Mouse (Mus musculus) hindbrain, embryonic 14.5 days (tissue): ENCODE measurements around the gene Kctd7. TPM values are rescaled to one million over a fixed set of nuclear protein-coding genes. Genes with fewer than 3 reads are reported as not detected.

Experiments
- ATAC-seq: fragments of 200-750 bp; cut with Nextera tagmentation; 2 replicates; pipeline ENCODE4 v1.8.0; 2017; ENCODE audit warnings: moderate number of reproducible peaks, mild to moderate bottlenecking, moderate TSS enrichment, moderate library complexity; ENCODE audit not compliant: low FRiP score
- DNase-seq: peaks from one replicate; pipeline ENCODE4 v3.0.0-alpha.2; 2015; ENCODE audit warnings: low spot score
- H3K27ac ChIP-seq: fragments of 300-500 bp; sonication (generic); 2 replicates; pipeline ENCODE4 v1.5.1; 2014; ENCODE audit warnings: mild to moderate bottlenecking, moderate library complexity
- H3K27me3 ChIP-seq: fragments of 300-500 bp; sonication (generic); 2 replicates; pipeline ENCODE4 v1.6.1; 2014; ENCODE audit warnings: mild to moderate bottlenecking, low read length, mixed read lengths; ENCODE audit not compliant: control insufficient read depth, insufficient read depth
- H3K36me3 ChIP-seq: fragments of 300-500 bp; sonication (generic); replicated peaks from 2 replicates; pipeline ENCODE4 v1.6.1; 2014; ENCODE audit not compliant: control insufficient read depth, insufficient read depth
- H3K4me1 ChIP-seq: fragments of 300-500 bp; sonication (generic); replicated peaks from 2 replicates; pipeline ENCODE4 v1.6.1; 2014; ENCODE audit warnings: antibody characterized with exemption, low read length, mixed read lengths; ENCODE audit not compliant: control insufficient read depth, insufficient read depth
- H3K4me2 ChIP-seq: fragments of 300-500 bp; sonication (generic); replicated peaks from 2 replicates; pipeline ENCODE4 v1.6.1; 2014; ENCODE audit warnings: mild to moderate bottlenecking, moderate library complexity
- H3K4me3 ChIP-seq: fragments of 300-500 bp; sonication (generic); replicated peaks from 2 replicates; pipeline ENCODE4 v1.5.1; 2014; ENCODE audit warnings: mild to moderate bottlenecking, low read length
- H3K9ac ChIP-seq: fragments of 300-500 bp; sonication (generic); 2 replicates; pipeline ENCODE4 v1.6.1; 2014
- H3K9me3 ChIP-seq: fragments of 300-500 bp; sonication (generic); 2 replicates; pipeline ENCODE4 v1.6.1; 2016; ENCODE audit warnings: low read length; ENCODE audit not compliant: control insufficient read depth
- WGBS: fragments of 180-500 bp; shearing (Covaris S2); extraction: QIAGEN DNeasy Blood & Tissue Kit; methylation state at CpG from one replicate; pipeline ENCODE4 v1.1.7; 2014; 5-methylcytosine and 5-hydroxymethylcytosine counted together
- polyA plus RNA-seq: library from polyadenylated mRNA; unstranded; fragments of >200 nt; fragmentation: Nextera tagmentation; extraction: Ambion mirVana; gene quantifications from 2 replicates; pipeline ENCODE4 v1.2.1, GENCODE M21; 2014

Kctd7 gene
- polyA plus RNA-seq, 1 experiment from 2014 or later, result 15.3 TPM

- no peak overlapping the region for H3K9ac ChIP-seq
- H3K27ac ChIP-seq, result no peak overlapping the region
- no peaks in the 10 kb centered on the region for H3K9me3 ChIP-seq
- 79% methylated on average over 6 of the region's 6 CpGs for WGBS
- H3K36me3 ChIP-seq, result peaks cover 14% of the 10 kb centered on the region; the same call in 1 of the 2 replicates
- H3K27me3 ChIP-seq, result no peaks in the 10 kb centered on the region
- 0 out of 2 replicates have a peak, but pooled peaks cover 7% of the 10 kb centered on the region for H3K4me1 ChIP-seq
- ATAC-seq (no peak), DNase-seq (no peak)
- no peak overlapping the region for H3K4me3 ChIP-seq
- no peak overlapping the region for H3K4me2 ChIP-seq
Observed at GRCm38 (mm10) chr5:130117932-130118331, 26.7 kb upstream of the Kctd7 start.

GRCm38 (mm10) chr5:130119236-130119635, 25.4 kb upstream of the Kctd7 start:
- Histone ChIP-seq H3K9ac (no peak overlapping the region), H3K9me3 (no peaks in the 10 kb centered on the region), H3K4me2 (no peak overlapping the region), H3K36me3 (peaks cover 14% of the 10 kb centered on the region; the same call in 1 of the 2 replicates), H3K4me1 (0 out of 2 replicates have a peak, but pooled peaks cover 7% of the 10 kb centered on the region), H3K27me3 (no peaks in the 10 kb centered on the region), H3K4me3 (no peak overlapping the region), H3K27ac (no peak overlapping the region)
- ATAC-seq (no peak), DNase-seq (no peak)
- 82% methylated on average over 3 of the region's 3 CpGs for WGBS

GRCm38 (mm10) chr5:130120070-130120736, 24.5 kb upstream of the Kctd7 start:
- WGBS, result 90% methylated on average over 12 of the region's 12 CpGs
- H3K4me3 ChIP-seq, result no peak overlapping the region
- H3K4me2 ChIP-seq, result no peak overlapping the region
- no peak for DNase-seq
- H3K4me1 ChIP-seq, result 0 out of 2 replicates have a peak, but pooled peaks cover 7% of the 10 kb centered on the region
- no peaks in the 10 kb centered on the region for H3K27me3 ChIP-seq
- H3K27ac ChIP-seq, result peak overlapping the region; percentile 7; the same call in 1 of the 2 replicates
- peaks cover 5% of the 10 kb centered on the region; the same call in 1 of the 2 replicates for H3K36me3 ChIP-seq
- H3K9me3 ChIP-seq, result no peaks in the 10 kb centered on the region
- H3K9ac ChIP-seq, result no peak overlapping the region
- no peak for ATAC-seq

- H3K36me3 ChIP-seq, result peaks cover 5% of the 10 kb centered on the region; the same call in 1 of the 2 replicates
- H3K9me3 ChIP-seq, result no peaks in the 10 kb centered on the region
- H3K4me2 ChIP-seq, result no peak overlapping the region
- no peak overlapping the region for H3K9ac ChIP-seq
- WGBS, result 51% methylated on average over 6 of the region's 6 CpGs
- ATAC-seq, result peak; percentile 43; the same call in 1 of the 2 replicates
- 0 out of 2 replicates have a peak, but pooled peaks cover 7% of the 10 kb centered on the region for H3K4me1 ChIP-seq
- no peak for DNase-seq
- H3K27ac ChIP-seq, result no peak overlapping the region
- no peaks in the 10 kb centered on the region for H3K27me3 ChIP-seq
- no peak overlapping the region for H3K4me3 ChIP-seq
Observed at GRCm38 (mm10) chr5:130120904-130121303, 23.8 kb upstream of the Kctd7 start.

- Histone ChIP-seq H3K9ac (no peak overlapping the region), H3K4me3 (no peak overlapping the region), H3K4me1 (0 out of 2 replicates have a peak, but pooled peaks cover 7% of the 10 kb centered on the region), H3K27ac (no peak overlapping the region; the same call in 1 of the 2 replicates), H3K9me3 (no peaks in the 10 kb centered on the region), H3K27me3 (no peaks in the 10 kb centered on the region), H3K4me2 (no peak overlapping the region), H3K36me3 (no peaks in the 10 kb centered on the region)
- DNase-seq (no peak), ATAC-seq (no peak)
- 93% methylated on average over 2 of the region's 2 CpGs for WGBS
Observed at GRCm38 (mm10) chr5:130122355-130122754, 22.3 kb upstream of the Kctd7 start.

GRCm38 (mm10) chr5:130124271-130124670, 20.4 kb upstream of the Kctd7 start:
- Histone ChIP-seq H3K4me1 (no peaks in the 10 kb centered on the region), H3K4me3 (no peak overlapping the region), H3K36me3 (no peaks in the 10 kb centered on the region), H3K27me3 (no peaks in the 10 kb centered on the region), H3K27ac (no peak overlapping the region), H3K4me2 (no peak overlapping the region), H3K9ac (no peak overlapping the region), H3K9me3 (no peaks in the 10 kb centered on the region)
- WGBS, result 60% methylated on average over 5 of the region's 5 CpGs
- DNase-seq, result no peak
- ATAC-seq, result no peak

- 67% methylated on average over 10 of the region's 11 CpGs for WGBS
Observed at GRCm38 (mm10) chr5:130128686-130129523, 15.8 kb upstream of the Kctd7 start.

GRCm38 (mm10) chr5:130129524-130129793, 15.2 kb upstream of the Kctd7 start:
- no peak overlapping the region for H3K27ac ChIP-seq
- H3K36me3 ChIP-seq, result peaks cover 11% of the 10 kb centered on the region; the same call in 1 of the 2 replicates
- WGBS, result 91% methylated on average over 5 of the region's 5 CpGs
- ATAC-seq (no peak), DNase-seq (no peak)
- no peaks in the 10 kb centered on the region for H3K4me1 ChIP-seq
- H3K9me3 ChIP-seq, result no peaks in the 10 kb centered on the region
- H3K27me3 ChIP-seq, result no peaks in the 10 kb centered on the region
- no peak overlapping the region for H3K9ac ChIP-seq
- H3K4me2 ChIP-seq, result no peak overlapping the region
- H3K4me3 ChIP-seq, result no peak overlapping the region

More at GRCm38 (mm10) chr5:130128686-130129523, 15.8 kb upstream of the Kctd7 start:
- no peak overlapping the region for H3K27ac ChIP-seq
- H3K4me3 ChIP-seq, result no peak overlapping the region
- no peak for ATAC-seq
- H3K36me3 ChIP-seq, result peaks cover 8% of the 10 kb centered on the region; the same call in 1 of the 2 replicates
- H3K4me2 ChIP-seq, result no peak overlapping the region
- no peaks in the 10 kb centered on the region for H3K9me3 ChIP-seq
- H3K27me3 ChIP-seq, result no peaks in the 10 kb centered on the region
- DNase-seq, result no peak
- no peaks in the 10 kb centered on the region for H3K4me1 ChIP-seq
- no peak overlapping the region for H3K9ac ChIP-seq

- Histone ChIP-seq H3K4me1 (no peaks in the 10 kb centered on the region), H3K9me3 (no peaks in the 10 kb centered on the region), H3K4me2 (no peak overlapping the region), H3K9ac (no peak overlapping the region), H3K4me3 (no peak overlapping the region), H3K36me3 (peaks cover 10% of the 10 kb centered on the region; the same call in 1 of the 2 replicates), H3K27me3 (no peaks in the 10 kb centered on the region), H3K27ac (no peak overlapping the region)
- WGBS, result 95% methylated on average over 13 of the region's 13 CpGs
- DNase-seq, result no peak
- no peak for ATAC-seq
Observed at GRCm38 (mm10) chr5:130136597-130136996, 8.1 kb upstream of the Kctd7 start.
